Mouse (Mus musculus) spleen, adult 2 months (tissue): Measurements from ENCODE around the gene Myo9b. TPM values are rescaled to one million over a fixed set of nuclear protein-coding genes. Genes with fewer than 3 reads are reported as not detected.

Experiments used
- DNase-seq, 2 experiments: peaks; one replicate each; pipeline versions ENCODE4 v3.0.0 to v3.0.0-alpha.2; 2012 to 2021; ENCODE audit warnings: low spot score in 2 of 2, low read depth in 1 of 2
- H3K27ac ChIP-seq: fragments of 200-500 bp; 2 replicates; pipeline ENCODE4 v1.5.1; 2012; ENCODE audit warnings: low read length, inconsistent platforms; ENCODE audit not compliant: insufficient read depth
- H3K27me3 ChIP-seq: fragments of 200-500 bp; 2 replicates; pipeline ENCODE4 v1.6.1; 2012; ENCODE audit warnings: mild to moderate bottlenecking, moderate library complexity, low read length, inconsistent platforms; ENCODE audit not compliant: control insufficient read depth, insufficient read depth
- H3K36me3 ChIP-seq: fragments of 200-500 bp; 2 replicates; pipeline ENCODE4 v1.6.1; 2012; ENCODE audit warnings: mild to moderate bottlenecking, low read length, inconsistent platforms; ENCODE audit not compliant: control insufficient read depth, insufficient read depth
- H3K4me1 ChIP-seq: fragments of 200-500 bp; 2 replicates; pipeline ENCODE4 v1.6.1; 2011; ENCODE audit warnings: inconsistent platforms; ENCODE audit not compliant: control insufficient read depth, insufficient read depth, insufficient read length
- H3K4me3 ChIP-seq: fragments of 200-500 bp; 2 replicates; pipeline ENCODE4 v1.5.1; 2011; ENCODE audit warnings: mild to moderate bottlenecking, inconsistent platforms; ENCODE audit not compliant: insufficient read depth, insufficient read length; ENCODE audit errors: extremely low read depth
- CTCF ChIP-seq: fragments of 200-500 bp; IDR thresholded peaks from 2 replicates; pipeline ENCODE4 v1.5.1; 2011; ENCODE audit warnings: mild to moderate bottlenecking, inconsistent platforms; ENCODE audit not compliant: insufficient read depth, insufficient read length, insufficient replicate concordance; ENCODE audit errors: extremely low read depth
- POLR2A ChIP-seq: fragments of 200-500 bp; IDR thresholded peaks from 2 replicates; pipeline ENCODE4 v1.6.1; 2011; ENCODE audit warnings: low read depth, low read length, inconsistent platforms
- WGBS: fragments of 180-500 bp; shearing (Covaris S2); methylation state at CpG from one replicate; pipeline ENCODE4 v1.1.7; 2018; 5-methylcytosine and 5-hydroxymethylcytosine counted together
- polyA plus RNA-seq: library from polyadenylated mRNA; depleted of rRNA; stranded (reverse); fragments of >200 nt; gene quantifications from 2 replicates; pipeline ENCODE4 v1.2.3, GENCODE M21; 2012

Gene Myo9b
- polyA plus RNA-seq, 1 experiment, result 47.6 TPM

DNA sequence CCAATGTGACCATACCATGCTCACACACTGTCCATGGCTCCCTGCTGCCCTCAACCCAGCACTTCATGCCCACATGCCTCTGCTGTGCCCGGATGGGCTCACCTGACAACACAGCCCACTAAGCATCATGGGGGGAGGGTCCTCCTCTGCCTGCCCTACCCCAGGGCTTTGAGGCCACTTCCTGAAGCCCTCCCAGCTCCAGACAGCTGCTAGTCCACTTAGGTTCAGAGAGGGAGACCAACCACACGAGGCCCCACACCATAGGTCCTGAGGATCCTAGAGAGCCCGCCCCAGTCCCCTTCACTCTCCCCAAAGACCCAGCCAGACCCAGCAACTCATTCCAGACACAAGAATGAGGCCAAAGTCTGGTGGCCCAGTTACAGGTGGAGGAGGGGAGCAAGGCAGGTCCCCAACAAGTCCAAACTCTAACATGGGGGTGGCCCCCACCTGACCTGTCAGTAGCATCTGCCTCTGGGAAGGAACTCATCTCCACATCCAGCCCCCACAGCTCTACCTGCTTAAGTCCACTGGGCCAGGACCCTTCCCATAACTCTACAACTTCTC lies 107.1 kb downstream of the Myo9b start:
- H3K27ac ChIP-seq, result no peak overlapping the region
- DNase-seq, result no peak
- peaks cover 25% of the 10 kb centered on the region for H3K4me1 ChIP-seq
- TF ChIP-seq POLR2A (no peak), CTCF (no peak)
- no peaks in the 10 kb centered on the region for H3K36me3 ChIP-seq
- H3K4me3 ChIP-seq, result no peak overlapping the region
- peaks cover 13% of the 10 kb centered on the region for H3K27me3 ChIP-seq
- 82% methylated on average over 3 of the region's 3 CpGs for WGBS

DNA sequence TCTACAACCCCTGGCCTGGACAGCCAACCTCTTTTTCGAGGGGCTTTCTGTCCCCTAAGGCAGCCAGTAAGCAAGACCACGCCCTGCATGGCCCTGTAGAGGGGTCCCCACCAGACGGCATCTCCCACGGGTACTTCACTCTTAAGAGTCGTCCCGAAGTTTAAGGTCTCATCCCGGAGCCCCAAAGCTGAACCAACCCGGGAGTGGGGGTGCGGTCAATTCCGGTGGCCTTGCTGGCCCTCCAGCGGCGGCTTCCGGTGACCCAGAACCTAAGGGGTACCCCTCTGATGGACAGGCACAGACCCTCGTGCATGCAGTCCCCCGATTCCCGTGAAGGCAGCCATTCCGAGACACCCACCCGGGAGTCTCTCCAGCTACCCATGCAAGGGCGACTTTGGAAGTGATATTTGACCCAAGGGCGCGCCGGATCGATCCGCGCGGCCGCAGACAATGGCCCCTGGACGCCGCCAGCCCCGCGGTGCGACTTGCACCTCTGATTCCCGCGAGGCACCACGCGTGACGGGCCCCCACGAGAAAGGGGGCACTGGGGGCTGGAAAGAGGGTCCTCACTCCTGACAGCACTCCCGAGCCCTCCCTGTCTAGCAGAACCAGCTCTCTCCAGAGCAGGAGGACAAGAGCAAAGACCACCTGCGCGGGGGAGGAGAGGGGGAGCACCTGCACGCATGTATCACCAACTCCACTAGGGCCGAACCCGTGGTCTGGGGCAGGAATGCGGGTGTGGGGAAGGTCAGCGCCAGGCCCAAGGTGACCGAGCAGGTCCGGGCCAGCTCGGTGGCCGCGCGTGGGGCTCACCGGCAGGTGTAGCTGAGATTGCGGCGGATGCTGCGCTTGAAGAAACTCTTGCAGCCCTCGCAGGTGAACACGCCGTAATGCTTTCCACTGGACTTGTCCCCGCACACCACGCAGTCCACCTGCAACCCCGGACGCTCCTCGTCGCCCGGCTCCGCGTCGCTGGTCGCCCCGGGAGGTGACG lies 108.0 kb downstream of the Myo9b start:
- peak overlapping the region; percentile 64; the same call in 1 of the 2 replicates for H3K4me3 ChIP-seq
- WGBS, result 11% methylated on average over 72 of the region's 72 CpGs
- H3K36me3 ChIP-seq, result no peaks in the 10 kb centered on the region
- peaks cover 13% of the 10 kb centered on the region for H3K27me3 ChIP-seq
- H3K27ac ChIP-seq, result 0 out of 2 replicates have a peak overlapping the region, but pooled peaks have one; percentile 81
- TF ChIP-seq CTCF, result no peak
- TF ChIP-seq POLR2A, result no peak
- no peak for DNase-seq
- H3K4me1 ChIP-seq, result peaks cover 25% of the 10 kb centered on the region

DNA sequence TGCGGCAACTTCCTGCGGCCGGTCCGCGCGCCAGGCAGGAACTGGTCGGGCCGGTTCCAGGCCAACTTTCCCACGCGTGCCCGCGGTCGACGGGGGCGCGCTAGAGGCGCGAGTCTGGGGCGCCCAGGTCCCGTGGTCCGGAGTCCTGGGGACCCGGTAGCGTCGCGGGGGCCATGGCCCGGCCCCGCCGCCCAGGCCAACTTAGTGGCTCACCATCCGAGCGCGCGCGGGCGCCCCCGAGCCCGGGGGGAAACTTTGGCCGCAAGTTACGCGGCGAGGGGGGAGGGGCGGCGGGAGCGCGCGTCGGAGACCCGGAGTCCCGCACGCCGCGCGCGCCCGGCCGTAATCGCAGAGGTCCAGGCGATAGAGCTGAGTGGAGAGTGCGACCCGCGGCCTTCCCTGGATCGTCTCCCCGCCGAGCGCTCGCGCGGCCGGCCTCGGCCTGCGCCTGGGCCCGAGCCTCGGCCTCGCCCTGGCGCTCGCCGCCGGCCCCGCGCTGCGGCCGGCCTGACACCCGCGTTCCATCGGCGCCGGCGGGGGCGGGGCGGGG lies 109.0 kb downstream of the Myo9b start, which contains the start of gene Nr2f6:
Gene Nr2f6 (minus strand): TSS at position 540 of the 550 bp plus-strand sequence.
- TF ChIP-seq POLR2A (no peak), CTCF (no peak)
- under 1% methylated on average over 82 of the region's 89 CpGs for WGBS
- peak in 1 of 2 experiments; percentile 46 for DNase-seq
- H3K27ac ChIP-seq, result peak within 1 kb of the TSS; percentile 81
- H3K4me1 ChIP-seq, result peaks cover 15% of the 10 kb centered on the region
- H3K36me3 ChIP-seq, result no peaks in the 10 kb centered on the region
- H3K4me3 ChIP-seq, result peak within 1 kb of the TSS; percentile 72
- peaks cover 13% of the 10 kb centered on the region for H3K27me3 ChIP-seq

DNA sequence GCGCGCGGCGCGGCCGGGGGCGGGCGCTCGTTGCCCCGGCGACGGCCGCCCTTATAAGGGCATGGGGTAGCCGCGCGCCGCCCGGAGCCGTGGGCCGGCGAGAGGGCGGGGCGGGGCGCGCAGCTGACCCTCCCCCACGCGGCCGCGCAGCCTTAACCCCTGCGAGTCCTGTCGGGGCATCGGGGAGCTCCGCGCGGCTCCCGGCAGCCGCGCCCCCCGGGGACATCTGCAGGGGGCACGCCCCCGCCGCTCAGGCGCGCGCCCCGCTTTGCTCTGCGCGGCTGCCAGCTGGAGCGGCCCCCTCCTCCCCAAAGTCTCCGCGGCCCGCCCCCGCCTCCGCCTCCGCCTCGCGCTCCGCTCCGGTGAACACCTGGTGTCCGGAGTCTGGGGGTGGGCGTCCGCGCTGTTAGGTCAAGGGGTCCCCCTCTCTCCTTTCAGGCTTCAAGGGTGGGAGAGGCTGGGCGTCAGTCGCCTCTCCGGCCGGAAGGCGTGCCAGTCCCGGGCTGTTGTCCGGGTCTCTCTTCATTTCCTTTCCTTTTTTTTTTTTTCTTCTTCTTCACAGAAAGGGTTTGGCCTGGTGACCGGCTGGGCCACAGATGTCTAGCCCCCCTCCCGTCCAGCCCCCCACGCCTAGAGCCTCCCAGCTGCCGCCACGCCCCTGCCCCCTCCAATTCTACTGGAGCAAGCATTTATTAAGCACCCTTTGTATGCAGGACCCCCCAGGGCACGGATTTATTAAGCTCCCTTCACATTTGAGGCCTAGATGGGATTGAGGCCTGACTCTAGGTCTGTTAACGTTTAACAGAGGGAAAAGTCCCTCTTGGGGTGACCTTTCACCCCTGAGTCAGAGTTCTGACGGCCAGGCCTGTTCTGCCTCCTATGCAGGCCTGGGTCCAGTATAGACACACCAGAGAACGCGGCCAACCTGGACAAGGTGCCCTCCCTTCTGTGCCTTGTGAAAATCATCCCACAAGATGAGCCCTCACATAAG lies 109.8 kb downstream of the Myo9b start:
- peaks cover 13% of the 10 kb centered on the region for H3K27me3 ChIP-seq
- DNase-seq, result peak in 1 of 2 experiments; percentile 79
- peak overlapping the region; percentile 72 for H3K4me3 ChIP-seq
- H3K4me1 ChIP-seq, result peaks cover 13% of the 10 kb centered on the region
- H3K36me3 ChIP-seq, result no peaks in the 10 kb centered on the region
- 11% methylated on average over 54 of the region's 80 CpGs for WGBS
- H3K27ac ChIP-seq, result peak overlapping the region; percentile 79
- TF ChIP-seq POLR2A (no peak), CTCF (no peak)

DNA sequence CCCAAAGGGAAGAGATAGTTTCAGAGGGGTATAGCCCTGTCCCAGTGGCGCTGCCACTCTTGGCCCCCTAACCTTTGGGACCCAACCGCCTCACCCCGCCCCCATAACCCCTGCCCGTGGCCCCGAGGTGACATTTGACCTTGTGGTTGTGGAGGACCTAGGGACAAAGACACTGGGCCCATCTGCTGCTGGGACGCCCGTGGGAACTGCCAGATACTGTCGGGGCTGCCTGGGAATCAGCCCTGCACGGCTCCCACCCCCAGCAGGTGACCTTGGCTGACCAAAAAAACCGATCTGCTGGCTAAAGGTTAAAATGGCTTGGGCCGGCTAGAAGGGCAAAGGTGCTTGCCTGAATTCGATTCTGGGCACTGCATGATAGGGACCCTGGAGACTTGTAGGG lies 110.9 kb downstream of the Myo9b start:
- TF ChIP-seq POLR2A (no peak), CTCF (no peak)
- Histone ChIP-seq H3K4me3 (no peak overlapping the region), H3K27me3 (peaks cover 13% of the 10 kb centered on the region), H3K27ac (no peak overlapping the region), H3K36me3 (no peaks in the 10 kb centered on the region), H3K4me1 (peaks cover 13% of the 10 kb centered on the region)
- no peak for DNase-seq
- WGBS, result 88% methylated on average over 12 of the region's 12 CpGs

DNA sequence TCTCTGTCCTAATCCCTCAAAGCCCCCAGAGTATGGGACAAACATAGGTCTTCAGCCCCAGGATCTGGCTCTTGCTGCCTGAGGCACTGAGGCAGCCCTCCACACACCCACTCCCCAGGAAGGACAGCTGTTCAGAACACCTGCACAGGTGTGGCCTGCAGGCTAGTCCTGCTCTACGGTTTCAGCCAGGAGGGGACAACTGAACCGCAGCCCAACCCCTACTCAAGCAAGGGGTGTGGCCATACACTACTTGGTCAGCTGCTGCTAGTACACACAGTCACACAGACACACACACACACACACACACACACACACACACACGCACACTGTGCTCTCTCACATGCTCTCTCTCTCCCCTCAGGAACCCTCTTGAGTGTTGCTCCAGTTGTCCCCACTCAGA lies 111.3 kb downstream of the Myo9b start:
- Histone ChIP-seq H3K27ac (no peak overlapping the region), H3K4me3 (no peak overlapping the region), H3K27me3 (peaks cover 13% of the 10 kb centered on the region), H3K36me3 (no peaks in the 10 kb centered on the region), H3K4me1 (peaks cover 13% of the 10 kb centered on the region)
- 72% methylated on average over 3 of the region's 3 CpGs for WGBS
- DNase-seq, result no peak
- TF ChIP-seq POLR2A (no peak), CTCF (no peak)
